Mouse (Mus musculus) macrophage (primary cell): Measurements from ENCODE around the gene Tifa. TPM values are rescaled to one million over a fixed set of nuclear protein-coding genes. Genes with fewer than 3 reads are reported as not detected.
A peak's percentile ranks its signal among the peaks of the same experiment; 100 is the strongest.

Experiments used
- H3K27ac ChIP-seq: fragments of 350-480 bp; formaldehyde crosslinking; 2 replicates; pipeline ENCODE4 v1.9.0; 2021
- H3K36me3 ChIP-seq: fragments of 350-480 bp; formaldehyde crosslinking; 2 replicates; pipeline ENCODE4 v1.9.0; 2021; ENCODE audit errors: inconsistent target
- H3K4me3 ChIP-seq: fragments of 350-480 bp; formaldehyde crosslinking; 2 replicates; pipeline ENCODE4 v1.9.0; 2021; ENCODE audit errors: inconsistent target
- H3K79me2 ChIP-seq: fragments of 350-480 bp; formaldehyde crosslinking; 2 replicates; pipeline ENCODE4 v1.9.0; 2021; ENCODE audit errors: inconsistent target
- WGBS: methylation state at CpG from one replicate; pipeline ENCODE4 v1.1.7; 2026; ENCODE audit warnings: inconsistent platforms; ENCODE audit not compliant: missing documents; 5-methylcytosine and 5-hydroxymethylcytosine counted together
- polyA plus RNA-seq: library from polyadenylated mRNA; stranded (reverse); fragments of 250-400 nt; gene quantifications from 3 replicates; pipeline ENCODE4 v1.2.4, GENCODE M21; 2018; ENCODE audit warnings: inconsistent platforms
- total RNA-seq, 78 experiments: library from RNA; depleted of rRNA; stranded (reverse); fragments of 250-400 nt; gene quantifications; 1 replicate in 9 of 78; 2 replicates in 24 of 78; 3 replicates in 43 of 78; 4 replicates in 2 of 78; pipeline ENCODE4 v1.2.4; 2018; ENCODE audit warnings: inconsistent platforms in 56 of 78

The Tifa gene
- 100 to 1,000 TPM in 5 of 26 experiments, 10 to 100 TPM in 21; 19.7 to 145 (median 77.4) TPM for total RNA-seq (2018; cell fraction: chromatin; rRNA removed)
- 100 to 1,000 TPM in 23 of 26 experiments, 10 to 100 TPM in 3; 72.1 to 179 (median 127) TPM for total RNA-seq (2018; cell fraction: cytosol; rRNA removed)
- 100 to 1,000 TPM in 22 of 26 experiments, 10 to 100 TPM in 4; 59.3 to 215 (median 137) TPM for total RNA-seq (2018; cell fraction: nucleus; rRNA removed)
- 54.9 to 117 TPM (median 84.8 TPM) in 3 replicates for polyA plus RNA-seq

DNA sequence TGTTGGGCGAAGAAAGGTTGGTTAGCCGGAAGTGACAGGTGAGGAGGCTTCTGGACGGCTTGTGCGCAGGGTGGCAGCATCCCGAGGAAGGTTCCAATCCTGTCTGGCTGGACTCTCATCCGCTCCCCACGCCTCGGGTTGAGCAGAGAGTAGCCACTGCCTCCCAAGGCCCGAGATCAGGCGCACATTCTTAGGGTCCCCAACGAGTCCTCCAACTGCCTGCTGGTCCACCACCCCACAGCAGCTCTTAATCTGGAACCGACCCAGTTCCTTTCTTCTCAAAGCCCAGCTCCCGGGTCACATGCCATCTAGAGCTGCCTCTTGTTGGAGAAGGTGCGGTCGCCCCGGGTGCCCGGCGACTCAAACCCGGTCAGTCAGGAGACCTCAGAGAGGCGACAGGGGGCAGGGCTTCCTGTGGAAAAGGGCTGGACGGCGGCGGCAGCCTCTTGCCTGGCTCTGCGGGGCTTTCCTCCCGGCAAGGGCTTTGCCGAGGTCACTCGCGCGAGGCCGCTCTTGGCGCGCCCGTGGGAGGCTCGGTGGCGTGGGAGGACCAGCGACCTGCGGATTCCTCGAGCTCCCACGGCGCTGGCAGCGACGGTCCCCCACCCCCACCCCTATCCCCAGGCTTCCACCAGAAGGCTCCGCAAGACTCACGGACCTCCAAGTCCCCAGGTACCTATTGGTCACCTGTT, at the start of gene Tifa:
Gene Tifa (plus strand): TSS at position 306 of the 692 bp plus-strand sequence.
- H3K36me3 ChIP-seq: peaks cover 9% of the 10 kb centered on the region; the same call in 1 of the 2 replicates
- peak within 1 kb of the TSS; percentile 99 for H3K27ac ChIP-seq
- H3K4me3 ChIP-seq: peak within 1 kb of the TSS; percentile 98
- peaks cover 81% of the 10 kb centered on the region for H3K79me2 ChIP-seq
- WGBS: 2% methylated on average over 44 of the region's 44 CpGs

DNA sequence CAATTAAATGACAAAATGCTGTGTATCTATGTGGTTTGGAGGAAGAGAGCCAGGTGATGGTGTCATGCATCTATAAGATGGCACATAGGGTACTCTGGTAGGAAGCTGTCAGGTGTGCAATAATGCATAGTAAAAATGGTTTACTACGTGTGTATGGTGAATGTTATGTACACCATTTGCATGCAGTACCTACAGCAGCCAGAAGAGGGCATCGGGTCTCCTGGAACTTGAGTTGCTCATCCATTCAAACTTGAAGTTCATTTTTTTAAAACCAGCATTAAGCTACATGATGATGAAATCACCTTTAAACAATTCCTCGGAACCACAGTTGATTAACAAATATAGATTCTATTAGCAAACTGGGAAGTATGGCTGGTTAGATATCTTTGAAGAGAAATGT, 48.1 kb upstream of the Tifa start:
- peaks cover 5% of the 10 kb centered on the region; the same call in 1 of the 2 replicates for H3K36me3 ChIP-seq
- H3K79me2 ChIP-seq: no peaks in the 10 kb centered on the region
- H3K27ac ChIP-seq: no peak overlapping the region
- no peak overlapping the region for H3K4me3 ChIP-seq
- 91% methylated on average over 3 of the region's 3 CpGs for WGBS

DNA sequence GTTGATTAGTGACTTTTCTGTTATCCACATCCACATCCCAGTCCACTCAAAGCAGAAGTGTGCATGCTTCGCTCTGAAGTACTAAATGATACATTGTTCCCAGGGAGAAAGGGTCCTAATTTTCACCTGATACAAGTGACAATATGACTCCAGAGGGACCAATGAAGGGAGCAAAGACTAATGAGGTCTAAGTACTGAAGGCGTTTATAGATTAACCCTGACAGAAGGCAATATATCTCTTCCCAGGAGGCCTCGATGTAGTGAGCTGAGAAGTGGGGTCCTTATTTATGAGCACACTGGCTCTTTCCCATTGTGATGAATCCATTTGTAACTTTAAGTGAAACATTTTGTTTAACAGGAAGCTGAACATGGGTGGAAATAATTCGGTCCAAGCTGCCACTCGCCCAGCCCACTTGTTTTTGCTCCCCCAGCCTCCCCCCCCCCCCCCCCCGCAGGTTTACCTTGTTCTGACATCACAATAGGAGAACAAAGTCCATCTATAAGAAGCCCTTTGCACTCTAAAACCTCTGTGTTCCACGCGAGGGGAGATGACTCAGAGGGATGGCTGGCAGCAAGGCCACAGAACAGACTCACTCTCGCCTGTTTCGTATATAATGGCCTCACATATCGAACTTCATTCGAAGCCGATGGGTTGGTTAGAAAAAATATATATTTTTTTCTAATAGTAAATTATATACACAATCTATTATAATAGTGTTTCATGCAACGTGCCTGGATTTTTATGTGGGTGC, 45.8 kb upstream of the Tifa start:
- Histone ChIP-seq H3K36me3 (peaks cover 15% of the 10 kb centered on the region; the same call in 1 of the 2 replicates), H3K79me2 (no peaks in the 10 kb centered on the region; the same call in 1 of the 2 replicates), H3K27ac (no peak overlapping the region), H3K4me3 (no peak overlapping the region)
- 91% methylated on average over 13 of the region's 14 CpGs for WGBS

DNA sequence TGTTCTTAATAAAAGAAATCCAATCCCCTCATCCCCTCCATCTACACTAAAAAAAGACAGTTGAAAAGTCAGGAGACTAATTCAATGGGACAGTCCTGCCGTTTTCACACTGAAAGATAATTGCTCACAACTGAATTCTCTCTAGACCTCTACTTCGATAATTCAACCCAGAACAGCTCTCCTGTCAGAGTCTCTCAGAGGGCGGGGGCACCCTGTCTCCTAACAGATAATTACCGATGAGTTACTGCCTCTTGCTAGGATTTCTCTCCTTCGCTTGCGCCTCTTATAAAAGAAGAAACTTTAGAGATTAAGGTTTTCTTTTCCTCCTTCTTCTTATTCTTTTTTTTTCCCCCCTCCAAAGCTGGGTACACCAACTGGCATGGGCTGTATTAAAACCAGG, 44.1 kb upstream of the Tifa start:
- Histone ChIP-seq H3K4me3 (no peak overlapping the region), H3K36me3 (peaks cover 22% of the 10 kb centered on the region; the same call in 1 of the 2 replicates), H3K79me2 (no peaks in the 10 kb centered on the region; the same call in 1 of the 2 replicates), H3K27ac (no peak overlapping the region)
- WGBS: 79% methylated on average over 6 of the region's 6 CpGs

DNA sequence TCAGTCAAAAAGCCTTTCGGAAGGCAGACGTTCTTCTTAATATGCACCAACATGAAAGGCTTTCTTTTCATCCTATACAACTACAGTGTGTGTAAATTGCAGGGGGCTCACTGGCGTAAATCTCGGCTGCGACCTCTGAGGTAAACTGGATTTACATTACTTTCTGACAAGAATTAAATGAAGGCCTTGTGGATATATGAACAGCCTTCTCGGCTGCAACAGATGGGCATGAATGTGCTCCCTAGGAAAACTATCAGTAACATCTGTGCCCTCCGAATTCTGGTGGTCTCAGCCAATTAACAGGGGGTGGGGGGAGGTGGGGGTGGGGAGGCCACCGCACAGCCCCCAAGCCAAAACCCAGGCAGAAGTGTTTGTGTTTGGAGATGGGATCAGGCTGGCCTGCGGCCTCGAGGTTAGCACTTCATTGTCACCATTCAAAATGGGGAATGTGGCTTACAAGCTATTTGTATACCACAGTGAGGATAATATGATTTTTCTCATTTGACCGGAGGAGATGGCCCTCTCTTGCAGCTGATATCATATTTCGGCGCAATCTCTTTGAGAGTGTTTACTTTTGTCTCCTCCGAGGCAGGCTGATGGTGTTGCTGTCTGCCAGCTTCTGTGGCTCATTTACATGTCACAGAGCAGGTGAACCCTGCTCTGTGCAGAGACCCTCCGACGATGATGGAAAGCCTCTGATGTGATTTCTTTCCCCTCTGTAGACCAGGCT, 43.5 kb upstream of the Tifa start:
- Histone ChIP-seq H3K36me3 (peaks cover 18% of the 10 kb centered on the region; the same call in 1 of the 2 replicates), H3K4me3 (no peak overlapping the region), H3K79me2 (no peaks in the 10 kb centered on the region; the same call in 1 of the 2 replicates), H3K27ac (no peak overlapping the region)
- WGBS: 86% methylated on average over 16 of the region's 16 CpGs

DNA sequence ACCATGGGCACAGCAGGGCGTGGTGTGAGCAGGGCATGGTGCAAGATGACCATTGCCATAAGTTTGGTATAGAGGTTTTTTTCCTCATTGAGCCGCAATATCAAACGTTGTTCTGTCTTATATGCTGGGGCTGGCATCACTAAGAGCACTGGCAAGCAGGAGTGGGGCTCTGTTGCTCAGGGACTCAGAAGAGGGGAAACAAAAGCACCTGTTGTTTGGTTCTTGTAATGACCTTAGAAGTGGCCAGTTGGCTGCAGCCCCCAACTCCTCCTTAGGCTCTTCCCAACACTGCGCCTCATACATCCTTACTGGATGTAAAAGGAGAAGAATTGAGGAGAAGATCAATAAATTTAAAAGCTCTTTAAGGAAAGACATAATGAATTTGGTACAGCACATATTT, 41.0 kb upstream of the Tifa start:
- Histone ChIP-seq H3K79me2 (peaks cover 6% of the 10 kb centered on the region; the same call in 1 of the 2 replicates), H3K4me3 (no peak overlapping the region), H3K36me3 (peaks cover 21% of the 10 kb centered on the region; the same call in 1 of the 2 replicates), H3K27ac (no peak overlapping the region)
- 95% methylated on average over 4 of the region's 4 CpGs for WGBS

DNA sequence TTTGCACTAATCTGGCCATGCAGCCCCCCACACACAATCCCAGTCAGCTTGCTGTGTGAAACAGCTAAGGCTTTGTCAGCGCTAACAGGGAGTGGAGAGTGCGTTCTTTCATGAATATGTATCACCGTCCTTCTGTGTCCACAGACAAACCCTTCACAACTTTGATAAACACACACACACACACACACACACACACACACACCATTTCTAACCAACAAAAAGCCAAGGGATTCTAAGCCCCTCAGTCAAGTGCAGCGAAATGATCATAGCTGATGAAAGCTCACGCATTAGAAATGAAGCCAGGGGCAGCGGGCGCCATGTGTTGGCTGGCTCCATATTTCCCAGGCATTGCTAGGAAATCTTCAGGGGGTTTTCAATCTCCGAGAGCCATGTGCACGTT, 40.3 kb upstream of the Tifa start:
- 79% methylated on average over 9 of the region's 9 CpGs for WGBS
- Histone ChIP-seq H3K36me3 (peaks cover 27% of the 10 kb centered on the region; the same call in 1 of the 2 replicates), H3K4me3 (no peak overlapping the region), H3K79me2 (peaks cover 6% of the 10 kb centered on the region; the same call in 1 of the 2 replicates), H3K27ac (no peak overlapping the region)

DNA sequence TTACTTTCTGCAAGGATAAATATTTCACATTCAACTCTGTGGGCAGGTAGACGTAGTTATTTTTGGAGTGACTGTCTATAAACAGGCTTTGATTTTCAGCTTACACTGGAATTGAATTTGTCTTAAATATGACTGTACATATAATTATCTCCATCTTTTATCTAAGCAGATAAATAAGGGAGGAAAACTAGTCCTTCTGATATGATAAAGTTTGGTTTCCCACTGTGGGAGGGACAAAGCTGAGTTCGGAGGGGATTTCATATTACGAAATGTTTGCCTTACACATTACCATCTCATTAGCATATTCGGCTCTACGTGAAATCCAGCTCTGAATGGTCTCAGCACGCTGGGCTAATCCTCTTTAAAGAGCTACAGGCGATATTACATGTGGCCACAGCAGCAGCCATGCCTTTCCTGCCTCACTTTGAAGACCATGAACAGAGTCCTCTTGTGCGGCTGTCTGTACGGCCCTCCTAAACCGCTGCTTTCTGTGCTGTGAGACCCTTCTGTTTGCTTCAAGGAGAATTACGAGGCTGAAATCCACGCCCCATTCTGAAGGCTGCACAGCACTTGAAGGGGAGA, 39.5 kb upstream of the Tifa start:
- Histone ChIP-seq H3K4me3 (no peak overlapping the region), H3K27ac (no peak overlapping the region), H3K36me3 (peaks cover 33% of the 10 kb centered on the region; the same call in 1 of the 2 replicates), H3K79me2 (peaks cover 6% of the 10 kb centered on the region; the same call in 1 of the 2 replicates)
- WGBS: 69% methylated on average over 11 of the region's 12 CpGs

DNA sequence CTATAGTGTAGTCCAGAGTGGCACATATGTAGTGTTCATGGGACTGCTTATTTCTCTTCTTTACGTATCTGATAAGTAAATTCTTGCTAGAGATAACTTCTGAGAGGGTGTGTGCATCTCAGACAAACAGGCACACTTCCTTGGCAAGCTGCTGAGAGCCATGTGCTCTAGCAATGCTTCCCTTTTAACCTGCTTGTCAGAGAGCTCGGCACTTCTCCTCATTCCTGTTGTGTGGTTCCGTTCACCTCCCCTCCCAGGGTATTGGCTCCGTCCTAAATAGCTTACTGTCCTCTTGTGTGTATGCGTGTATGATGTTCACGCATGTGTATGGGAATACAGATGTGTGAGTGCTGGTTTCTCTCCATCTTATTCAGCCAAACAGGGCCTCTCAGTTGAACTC, 33.1 kb upstream of the Tifa start:
- WGBS: 92% methylated on average over 6 of the region's 6 CpGs

DNA sequence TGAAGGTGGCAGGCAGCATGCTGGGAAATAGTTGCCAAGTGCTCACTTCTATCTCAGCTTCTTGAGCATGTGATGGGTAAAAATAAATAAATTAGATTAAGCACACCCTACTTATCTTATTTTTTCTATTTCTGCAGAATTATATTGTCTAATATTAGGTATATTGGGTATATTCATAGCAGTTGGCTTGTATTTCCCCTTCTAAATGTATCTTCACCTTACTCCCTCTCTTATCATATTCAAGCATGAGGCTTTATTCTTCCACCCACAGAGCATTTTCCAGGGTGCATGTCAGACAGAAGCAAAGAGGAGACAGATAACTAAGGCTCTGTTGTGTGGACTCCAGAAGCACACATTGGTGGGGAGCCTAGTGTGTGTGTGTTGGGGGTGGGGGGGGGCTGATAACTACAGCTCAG, 31.7 kb upstream of the Tifa start:
- peaks cover 46% of the 10 kb centered on the region; the same call in 1 of the 2 replicates for H3K79me2 ChIP-seq
- H3K27ac ChIP-seq: no peak overlapping the region
- peaks cover 15% of the 10 kb centered on the region; the same call in 1 of the 2 replicates for H3K36me3 ChIP-seq
- H3K4me3 ChIP-seq: no peak overlapping the region

More for the DNA sequence above, 33.1 kb upstream of the Tifa start:
- Histone ChIP-seq H3K36me3 (peaks cover 15% of the 10 kb centered on the region; the same call in 1 of the 2 replicates), H3K4me3 (no peak overlapping the region), H3K27ac (no peak overlapping the region), H3K79me2 (peaks cover 40% of the 10 kb centered on the region; the same call in 1 of the 2 replicates)

DNA sequence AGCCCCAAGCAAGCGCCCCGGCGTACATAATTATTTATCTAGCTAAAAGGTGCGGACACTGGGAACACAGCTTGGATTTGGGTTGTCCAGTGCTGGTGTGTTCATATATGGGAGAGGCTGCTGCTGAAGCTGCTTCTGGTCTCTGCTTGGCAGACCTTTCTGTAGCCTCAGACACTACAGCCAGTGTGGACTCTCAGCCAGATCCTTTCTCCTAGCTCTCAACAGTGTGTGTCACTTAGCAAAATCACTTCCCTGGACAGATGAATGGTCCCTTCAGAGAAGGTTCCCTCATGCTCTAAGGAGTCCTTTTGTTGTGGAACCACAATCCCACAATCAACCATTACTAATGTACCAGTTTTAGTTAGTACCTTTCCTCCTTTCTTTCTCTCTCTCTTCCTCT, 30.8 kb upstream of the Tifa start:
- no peak overlapping the region for H3K27ac ChIP-seq
- peaks cover 48% of the 10 kb centered on the region; the same call in 1 of the 2 replicates for H3K79me2 ChIP-seq
- H3K36me3 ChIP-seq: peaks cover 11% of the 10 kb centered on the region; the same call in 1 of the 2 replicates
- 96% methylated on average over 4 of the region's 4 CpGs for WGBS
- H3K4me3 ChIP-seq: no peak overlapping the region

DNA sequence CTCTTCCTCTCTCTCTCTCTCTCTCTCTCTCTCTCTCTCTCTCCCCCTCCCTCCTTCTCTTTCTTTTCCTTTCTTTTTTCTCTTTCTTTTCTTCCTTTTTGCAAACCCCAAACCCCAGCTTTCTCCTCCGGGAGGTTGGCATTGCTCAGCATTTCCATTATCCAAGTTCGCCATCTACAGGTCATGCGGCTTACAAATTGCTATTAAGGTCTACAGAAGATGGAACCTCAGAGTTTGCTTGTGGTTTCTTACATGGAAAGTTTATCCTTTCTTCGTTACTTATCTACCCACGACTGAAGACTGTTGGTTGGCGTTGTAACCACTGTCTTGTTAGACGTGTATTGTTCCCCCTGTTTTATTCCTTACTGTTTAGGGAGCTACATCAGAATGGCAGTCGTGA, 30.4 kb upstream of the Tifa start:
- H3K27ac ChIP-seq: no peak overlapping the region
- peaks cover 52% of the 10 kb centered on the region; the same call in 1 of the 2 replicates for H3K79me2 ChIP-seq
- H3K4me3 ChIP-seq: no peak overlapping the region
- WGBS: 19% methylated on average over 8 of the region's 8 CpGs
- H3K36me3 ChIP-seq: peaks cover 7% of the 10 kb centered on the region; the same call in 1 of the 2 replicates

DNA sequence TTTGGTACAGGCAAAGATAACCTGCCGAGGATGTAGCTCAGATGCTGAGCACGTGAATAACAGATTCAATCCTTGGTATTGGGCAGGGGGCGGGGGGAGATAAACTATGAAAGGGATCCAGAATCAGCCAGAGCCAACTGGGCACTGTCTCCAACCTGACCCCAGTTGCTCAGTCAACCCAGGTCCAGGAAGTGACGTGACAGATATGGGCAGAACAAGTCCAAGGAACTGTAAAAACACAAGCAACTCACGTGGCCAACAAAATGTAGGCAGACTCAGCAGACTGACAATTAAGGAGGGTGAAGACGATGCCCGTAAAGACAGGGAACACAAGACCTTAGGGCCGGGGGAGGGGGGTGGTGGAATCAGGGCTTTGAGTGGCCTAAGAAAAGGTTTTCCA, 27.2 kb upstream of the Tifa start:
- Histone ChIP-seq H3K36me3 (no peaks in the 10 kb centered on the region), H3K79me2 (peaks cover 70% of the 10 kb centered on the region), H3K27ac (no peak overlapping the region), H3K4me3 (no peak overlapping the region)
- 63% methylated on average over 8 of the region's 8 CpGs for WGBS
